Mouse (Mus musculus) frontal cortex, postnatal 14 days (tissue): ENCODE measurements around the gene Rtn4rl1.

ENCODE experiments used
- DNase-seq, 2 experiments: peaks; one replicate each; pipeline ENCODE4 v3.0.0; 2022; ENCODE audit warnings: low spot score in 2 of 2

Rtn4rl1 gene

DNA sequence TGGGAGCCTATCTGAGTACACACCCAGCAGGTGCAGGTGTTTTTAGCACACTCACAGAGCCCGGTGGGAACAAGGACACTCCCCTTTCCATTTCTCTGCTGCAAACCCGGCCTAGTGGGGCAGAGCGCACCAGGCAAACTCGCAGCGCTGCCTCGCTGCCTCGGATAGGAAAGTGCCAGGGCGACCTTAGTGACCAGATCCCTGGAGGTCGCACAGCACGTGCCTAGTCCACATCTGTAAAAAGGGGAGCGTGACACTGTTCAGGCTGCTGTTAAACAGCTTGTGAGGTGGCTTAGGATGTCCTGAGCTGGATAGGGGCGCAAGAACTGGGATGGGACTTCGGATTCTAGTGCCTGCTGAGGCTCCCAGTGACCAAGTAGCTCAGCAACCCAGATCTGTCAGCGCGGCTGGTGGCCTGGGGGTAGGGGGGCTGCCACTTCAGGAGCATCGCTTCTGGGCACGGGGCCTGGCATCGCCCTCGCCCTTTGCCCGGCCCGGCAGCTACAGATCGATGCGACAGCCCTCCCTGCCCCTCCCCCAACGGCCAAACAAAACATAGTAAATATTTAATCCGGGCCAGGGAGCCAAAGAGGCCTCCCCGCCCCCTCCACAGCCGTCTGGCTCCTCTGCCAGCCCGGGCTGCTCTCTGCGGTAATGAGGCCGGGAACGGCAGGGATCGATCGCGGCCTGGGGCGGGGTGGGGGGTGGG, 19.9 kb downstream of the Rtn4rl1 start:
- no peak for DNase-seq

DNA sequence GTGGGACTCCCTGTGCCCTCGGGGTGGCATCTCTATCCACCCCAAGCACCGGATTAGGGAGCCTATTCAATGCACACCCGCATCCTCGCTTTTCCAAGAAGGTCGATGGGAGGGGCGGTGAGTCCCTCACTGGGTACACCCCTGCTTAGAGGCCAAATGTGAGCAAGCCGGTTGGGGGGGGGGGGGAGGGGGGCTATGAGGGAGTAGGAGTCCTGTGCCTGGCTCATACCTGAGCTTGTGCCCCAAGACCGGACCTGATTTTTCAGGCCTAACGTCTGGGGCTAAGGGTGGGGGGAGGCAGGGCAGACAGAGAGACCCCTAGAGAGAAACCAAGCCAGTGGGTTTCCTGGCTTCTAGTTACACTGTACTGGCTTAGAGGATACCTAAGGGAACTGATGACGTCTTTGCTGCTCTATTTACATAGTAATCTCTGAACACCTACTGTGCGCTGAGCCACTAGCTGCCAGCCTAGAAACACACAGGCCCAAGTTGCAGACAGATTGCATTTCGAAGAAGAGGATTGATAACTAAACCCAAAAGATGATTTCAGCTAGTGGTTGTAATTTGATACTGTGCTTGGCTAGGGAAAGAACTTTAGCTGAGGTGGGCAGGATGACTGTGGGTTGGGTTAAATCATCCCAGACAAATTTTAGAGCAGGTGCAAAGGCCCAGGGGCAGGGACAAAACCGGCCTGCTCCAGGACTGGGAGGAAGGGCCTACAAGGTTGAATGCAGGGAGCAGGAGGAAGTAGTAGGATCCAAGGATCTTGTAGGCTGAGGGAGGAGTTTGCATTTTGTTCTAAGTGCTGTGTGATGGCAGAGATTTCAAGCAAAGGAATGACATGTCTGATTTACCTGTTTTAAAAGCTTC, 20.7 kb downstream of the Rtn4rl1 start:
- DNase-seq = no peak

DNA sequence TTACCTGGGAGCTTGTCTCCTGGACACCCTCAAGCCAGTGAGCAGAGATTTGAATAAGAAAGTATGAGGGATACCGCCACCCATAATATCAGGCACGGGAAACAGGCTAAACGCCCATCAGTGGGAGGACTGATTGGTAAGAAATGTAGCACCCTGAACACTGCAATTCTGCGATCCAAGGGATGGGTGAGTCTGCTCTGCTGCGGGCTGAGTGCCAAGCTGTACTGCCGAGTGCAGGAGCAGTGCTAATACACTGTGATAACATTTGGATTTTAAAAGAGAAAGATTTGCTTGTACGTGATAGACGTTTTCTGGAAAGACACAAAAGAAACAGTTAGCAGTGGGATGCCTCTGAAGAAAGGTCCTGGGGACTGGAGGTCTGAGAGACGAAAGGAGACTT, 26.5 kb downstream of the Rtn4rl1 start:
- no peak for DNase-seq

DNA sequence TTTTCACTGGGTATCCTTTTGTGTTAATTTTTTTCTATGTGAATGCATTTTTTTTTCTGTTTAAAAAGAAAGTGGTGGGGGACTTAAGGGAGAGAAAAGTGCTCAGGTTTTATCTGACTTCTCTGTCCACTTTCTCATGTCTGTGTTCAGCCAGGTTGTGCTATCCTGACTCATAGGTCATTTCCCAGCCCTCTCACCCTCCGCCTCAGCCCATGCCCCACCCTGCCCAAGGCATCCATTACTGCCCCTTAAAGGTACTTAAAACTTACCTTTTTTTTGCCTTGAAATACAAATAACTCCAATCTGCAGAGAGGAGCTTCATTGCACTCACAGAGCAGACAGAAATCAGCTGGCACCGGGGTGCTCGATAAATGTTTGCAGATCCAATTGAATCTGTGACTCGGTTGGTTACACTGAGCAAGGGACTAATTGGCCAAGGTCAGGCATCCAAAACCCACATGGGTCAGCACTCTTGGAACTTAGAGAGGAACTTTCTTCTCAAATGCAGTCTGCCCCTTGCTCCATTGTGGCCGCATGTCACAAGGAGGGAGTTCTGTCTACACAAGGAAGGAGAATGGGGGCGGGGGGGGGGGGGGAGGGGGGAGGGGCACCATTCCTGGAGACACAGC, 27.0 kb downstream of the Rtn4rl1 start:
- DNase-seq = no peak

DNA sequence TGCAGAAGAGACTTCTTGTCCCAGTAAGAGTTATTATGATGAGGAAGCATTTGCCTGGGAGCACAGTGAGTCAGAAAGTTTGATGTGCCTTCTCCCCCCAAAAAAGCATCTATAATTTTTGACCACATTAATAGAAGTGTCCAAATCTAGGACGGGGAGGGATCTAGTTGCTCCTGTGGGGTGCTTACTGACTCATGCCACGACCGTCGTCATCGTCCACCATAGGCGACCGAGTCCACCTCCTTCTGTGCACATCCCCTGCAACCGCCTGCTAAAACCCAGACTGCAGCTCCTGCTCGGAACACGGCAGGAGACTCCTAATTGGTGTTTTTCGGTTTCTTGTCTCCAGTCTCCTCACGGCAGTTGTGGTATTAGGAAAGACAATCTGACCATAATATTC, 30.5 kb downstream of the Rtn4rl1 start:
- DNase-seq = no peak

DNA sequence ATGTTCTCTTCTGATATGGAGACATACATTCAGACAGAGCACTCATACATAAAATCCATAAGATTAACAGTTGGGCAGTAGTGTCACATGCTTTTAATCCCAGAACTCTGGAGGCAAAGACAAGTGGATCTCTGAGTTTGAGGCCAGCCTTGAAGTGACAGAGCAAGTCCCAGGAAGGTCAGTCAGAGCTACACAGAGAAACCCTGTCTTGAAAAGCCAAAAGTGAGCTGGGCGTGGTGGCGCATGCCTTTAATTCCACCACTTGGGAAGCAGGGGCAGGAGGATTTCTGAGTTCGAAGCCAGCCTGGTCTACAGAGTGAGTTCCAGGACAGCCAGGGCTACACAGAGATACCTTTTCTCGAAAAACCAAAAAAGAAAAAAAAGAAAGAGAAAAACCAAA, 31.3 kb downstream of the Rtn4rl1 start:
- no peak for DNase-seq

DNA sequence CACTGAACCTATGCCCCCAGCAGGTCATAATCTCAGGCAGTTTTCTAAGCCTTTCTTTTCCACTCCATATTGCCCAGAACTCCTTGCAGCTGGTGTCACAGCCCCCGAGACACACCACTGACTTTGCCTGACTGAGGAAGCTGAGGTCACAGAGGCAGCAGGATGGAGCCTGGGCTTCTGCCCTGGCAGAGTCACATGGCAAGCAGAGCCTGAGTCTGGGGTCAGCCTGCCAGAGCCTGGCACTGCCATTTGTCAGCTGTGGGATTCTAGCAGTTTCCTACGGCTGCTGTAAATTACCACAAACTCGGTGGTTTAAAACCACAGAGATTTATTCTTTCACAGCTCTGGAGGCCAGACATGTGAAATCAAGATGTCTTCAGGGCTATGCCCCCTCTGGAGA, 34.0 kb downstream of the Rtn4rl1 start:
- DNase-seq = no peak

DNA sequence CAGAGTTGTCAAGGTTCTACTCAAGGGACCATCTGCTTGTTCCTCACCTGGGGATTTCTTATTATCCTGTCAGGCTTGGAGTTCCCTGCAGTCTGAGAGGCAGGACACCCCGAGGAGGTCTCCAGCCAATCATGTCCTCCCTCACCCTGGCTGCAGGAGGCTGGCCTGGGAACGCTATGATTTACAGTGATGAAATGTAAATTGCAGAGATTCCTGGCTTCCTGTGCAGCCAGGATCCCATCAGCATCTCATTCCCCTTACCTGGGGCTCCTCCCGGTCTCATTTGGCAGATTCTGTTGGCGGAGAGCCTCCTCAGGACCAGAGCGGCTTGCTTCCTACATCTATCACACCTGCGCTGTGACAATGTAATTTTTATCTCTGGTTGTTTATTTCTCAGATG, 35.7 kb downstream of the Rtn4rl1 start:
- DNase-seq = no peak

DNA sequence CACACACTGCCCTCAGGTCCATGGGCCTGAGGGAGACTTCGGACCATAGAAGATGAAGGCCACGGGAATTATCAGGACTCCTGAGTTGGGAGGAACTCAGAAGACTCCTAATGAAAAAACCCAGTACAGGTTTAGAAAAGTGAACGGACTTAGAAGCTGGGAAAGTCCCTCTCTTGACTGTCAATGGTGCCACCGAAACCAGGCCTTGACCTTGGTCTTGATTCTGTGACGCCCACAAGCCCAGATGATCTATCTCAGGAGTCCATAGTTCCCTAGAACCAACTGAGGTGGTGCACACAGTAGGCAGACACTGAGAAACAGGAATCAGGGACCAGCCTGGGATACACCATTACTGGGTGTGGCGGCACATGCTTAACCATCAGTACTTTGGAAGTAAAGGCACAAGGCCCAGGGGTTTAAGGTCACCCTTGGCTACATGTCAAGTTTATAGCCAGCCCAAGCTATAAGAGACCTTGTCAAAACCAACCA, 36.7 kb downstream of the Rtn4rl1 start:
- DNase-seq = no peak

DNA sequence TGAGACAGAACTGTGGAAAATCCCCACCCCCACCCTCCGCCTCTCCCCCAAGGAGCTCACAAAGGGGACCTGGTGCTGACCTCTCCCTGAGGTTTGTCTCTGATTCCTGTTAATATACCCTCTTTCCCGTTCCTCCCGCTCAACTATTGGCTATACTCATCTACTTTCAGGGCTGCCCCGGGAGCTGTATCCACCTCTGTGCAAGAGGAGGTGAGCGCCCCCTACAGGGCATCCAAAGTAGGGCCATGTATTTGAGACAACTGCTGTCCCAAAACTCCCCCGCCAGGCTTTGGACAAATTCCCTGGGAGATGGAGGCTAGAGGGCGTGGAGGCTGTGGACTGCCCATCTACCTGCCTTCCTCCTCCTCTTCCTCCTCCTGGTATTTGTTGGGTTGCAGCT, 38.2 kb downstream of the Rtn4rl1 start:
- peak in 1 of 2 experiments; percentile 33 for DNase-seq

DNA sequence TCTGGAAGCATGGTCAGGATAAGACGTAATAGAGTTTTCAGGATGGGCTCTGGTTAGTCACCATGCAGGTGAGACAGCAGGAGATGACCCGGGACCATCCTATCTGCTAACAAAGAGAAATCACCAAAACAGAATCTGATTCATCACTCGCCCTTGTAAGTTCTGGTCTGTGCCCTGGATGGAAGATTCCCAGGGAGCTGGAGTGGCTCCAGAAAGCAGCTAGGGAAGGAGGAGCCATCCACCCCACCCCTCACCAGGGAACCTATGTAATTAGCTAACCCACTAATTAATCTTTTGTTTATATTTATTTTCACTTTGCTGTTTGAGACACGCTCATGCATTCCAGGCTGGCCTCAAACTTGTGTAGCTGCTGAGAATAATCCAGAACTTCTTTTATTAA, 38.9 kb downstream of the Rtn4rl1 start:
- no peak for DNase-seq

DNA sequence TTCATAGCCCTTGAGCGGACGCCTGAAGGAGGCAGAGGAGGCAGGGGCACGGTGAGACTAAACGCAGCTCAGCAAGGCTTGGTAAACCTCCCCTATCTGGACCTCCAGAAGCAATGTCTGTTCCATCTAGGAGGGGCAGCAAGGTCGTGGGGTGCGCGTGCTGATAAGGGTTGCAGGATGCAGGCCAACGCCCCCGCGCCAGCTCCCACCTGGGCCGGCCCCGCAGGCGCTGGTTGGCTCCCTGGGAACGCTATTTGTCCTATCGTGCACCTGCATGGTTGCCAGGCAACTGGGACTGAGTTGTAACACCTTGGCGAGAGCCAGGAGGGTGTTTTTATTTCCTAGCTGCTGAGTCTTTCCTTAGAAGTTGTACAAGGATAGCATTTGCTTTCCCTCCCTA, 41.2 kb downstream of the Rtn4rl1 start:
- peak in 1 of 2 experiments; percentile 55 for DNase-seq

DNA sequence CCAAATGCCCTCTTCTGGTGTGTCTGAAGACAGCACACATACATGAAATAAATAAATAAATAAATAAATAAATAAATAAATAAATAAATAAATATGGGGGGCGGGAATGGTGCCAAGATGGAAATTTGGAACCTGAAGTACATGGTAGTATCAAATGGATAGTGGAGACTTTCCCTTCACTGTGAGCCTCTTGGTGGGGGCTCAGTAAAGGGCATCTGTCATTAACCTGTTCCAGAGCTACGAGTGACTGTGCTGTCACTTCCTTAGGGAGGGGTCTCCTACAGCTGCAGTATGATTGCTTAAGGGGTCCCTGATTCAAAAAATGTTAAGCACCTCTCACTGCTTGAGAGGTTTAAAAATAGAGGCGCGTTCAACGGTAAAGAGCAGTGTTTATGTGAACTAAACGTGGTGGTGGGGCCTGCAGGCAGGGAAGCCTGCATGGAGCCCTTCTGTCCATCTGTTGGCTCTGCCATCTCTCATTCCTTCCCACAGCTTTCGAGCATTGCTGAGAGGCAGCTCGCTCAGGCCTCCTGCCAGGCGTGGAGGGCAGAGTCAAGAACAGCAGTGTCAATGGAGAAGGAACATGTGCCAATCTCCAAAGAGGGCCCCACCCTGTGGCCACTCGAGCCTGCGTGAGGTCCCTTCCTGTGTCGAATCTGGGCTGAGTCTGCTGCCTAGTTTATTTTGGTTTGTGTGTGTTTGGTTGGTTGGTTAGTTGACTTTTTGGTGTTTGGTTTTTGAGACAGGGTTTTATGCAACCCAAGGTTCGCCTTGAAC, 46.8 kb downstream of the Rtn4rl1 start:
- DNase-seq = no peak

DNA sequence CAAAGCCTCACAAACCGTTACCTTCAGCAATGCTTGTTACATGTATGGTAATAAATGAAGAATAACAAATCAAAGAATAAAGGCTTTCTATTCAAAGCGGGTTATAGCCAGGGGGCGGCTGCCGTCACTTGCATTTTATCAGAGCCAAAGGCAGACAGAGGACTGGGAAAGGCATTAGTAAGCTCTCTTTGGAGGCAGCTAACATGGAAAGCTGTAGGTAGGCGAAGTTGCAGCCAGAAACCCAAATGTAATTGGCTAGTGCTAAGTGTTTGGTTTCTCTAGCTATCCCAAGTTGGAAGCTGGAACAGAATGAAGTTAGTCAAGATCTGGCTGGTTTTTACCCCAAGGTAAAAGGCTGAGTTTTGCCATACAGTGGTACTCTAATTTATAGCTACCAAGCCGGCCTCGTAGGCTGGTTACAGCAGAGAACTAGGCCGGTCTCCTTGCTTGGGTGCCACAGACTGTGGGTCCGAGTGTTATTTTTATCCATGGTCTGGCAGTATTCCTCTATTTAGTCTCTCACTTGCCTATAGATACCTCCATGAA, 49.2 kb downstream of the Rtn4rl1 start:
- DNase-seq = no peak

DNA sequence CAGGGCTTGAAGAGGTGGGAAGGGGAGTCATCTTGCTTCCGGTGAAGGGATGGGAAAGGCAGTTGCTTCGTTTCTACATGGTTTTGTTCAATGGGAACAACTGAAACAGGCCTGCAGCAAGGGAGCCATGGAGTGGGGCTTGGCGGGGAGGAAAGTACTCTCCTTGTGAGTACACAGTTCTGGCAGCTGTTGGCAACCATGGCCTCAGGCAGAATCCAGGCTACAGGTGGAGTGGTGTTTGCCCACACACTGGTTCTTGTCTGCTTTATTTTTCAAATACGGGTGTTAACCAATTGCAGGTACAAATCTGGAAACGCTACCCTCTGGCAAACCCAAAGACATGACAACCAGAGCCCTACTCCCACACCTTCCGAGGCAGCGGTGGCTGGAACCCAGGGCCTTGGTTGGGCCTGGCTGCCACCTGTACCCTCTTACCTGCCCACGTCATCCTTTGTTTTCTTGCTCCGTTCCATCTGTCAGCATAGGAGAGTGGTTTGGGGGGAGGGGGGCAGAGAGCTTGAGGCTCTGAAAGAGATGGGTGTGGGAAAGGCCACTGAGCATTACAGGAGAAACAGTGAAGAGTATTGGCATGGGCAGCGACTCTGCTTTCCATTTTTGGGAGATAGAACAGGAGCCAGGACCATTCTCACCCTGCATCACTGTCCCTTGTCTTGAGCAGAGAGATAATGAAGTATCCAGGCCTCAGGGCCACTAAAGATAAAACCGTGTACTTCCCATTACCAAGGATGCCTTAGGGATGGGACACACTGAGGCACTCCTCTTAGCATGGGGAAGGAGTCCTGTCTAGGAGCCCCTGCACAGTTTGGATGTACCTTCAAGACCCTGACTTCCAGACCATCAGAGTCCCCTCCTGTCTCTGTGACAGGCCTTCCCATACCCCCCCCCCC, 51.0 kb downstream of the Rtn4rl1 start:
- DNase-seq = no peak

DNA sequence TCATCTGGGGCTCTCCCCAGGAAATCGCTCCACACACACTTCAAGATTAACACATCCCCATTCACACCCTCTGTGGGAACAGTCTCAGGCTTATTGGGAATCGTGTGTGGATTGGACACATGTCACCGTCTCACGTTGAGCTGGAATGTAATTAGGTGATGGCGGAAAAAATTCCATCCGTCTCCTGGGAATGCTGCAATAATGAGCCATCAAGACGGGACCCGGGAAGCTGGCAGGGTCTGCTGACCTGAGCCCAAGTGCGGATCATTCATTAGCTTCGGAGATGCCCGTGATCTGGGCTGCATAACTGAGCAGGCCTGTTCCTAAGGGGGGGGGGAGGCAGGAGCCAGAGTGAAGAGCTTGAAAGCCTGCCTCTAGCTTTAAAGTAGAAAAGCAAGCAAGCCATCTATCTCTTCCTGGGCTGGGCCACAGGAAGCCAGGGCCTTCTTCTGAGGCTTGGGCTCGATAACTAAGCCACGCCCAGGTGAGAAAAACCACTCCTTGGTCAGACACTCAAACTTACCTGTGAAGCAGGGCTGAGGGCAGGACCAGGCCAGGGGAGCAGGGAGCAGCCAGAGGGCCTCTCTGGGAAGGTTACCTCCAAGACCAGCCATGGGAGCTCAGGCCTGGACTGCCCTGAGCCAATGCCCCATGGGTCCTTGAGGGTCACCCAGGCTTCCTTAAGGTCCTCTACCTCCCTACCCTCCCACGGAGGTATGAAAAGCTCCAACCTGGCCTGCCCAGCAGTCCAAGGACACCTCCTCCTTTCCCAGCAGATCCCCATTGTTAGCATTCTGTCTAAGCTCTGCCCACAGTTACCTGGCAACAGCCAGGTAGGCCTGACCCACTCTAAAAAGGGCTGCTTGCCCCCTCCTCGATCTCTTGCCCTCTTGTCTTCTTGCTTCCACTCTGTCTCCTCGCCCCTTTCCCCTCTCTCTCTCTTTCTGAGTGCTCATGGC, 52.1 kb downstream of the Rtn4rl1 start:
- DNase-seq = no peak

DNA sequence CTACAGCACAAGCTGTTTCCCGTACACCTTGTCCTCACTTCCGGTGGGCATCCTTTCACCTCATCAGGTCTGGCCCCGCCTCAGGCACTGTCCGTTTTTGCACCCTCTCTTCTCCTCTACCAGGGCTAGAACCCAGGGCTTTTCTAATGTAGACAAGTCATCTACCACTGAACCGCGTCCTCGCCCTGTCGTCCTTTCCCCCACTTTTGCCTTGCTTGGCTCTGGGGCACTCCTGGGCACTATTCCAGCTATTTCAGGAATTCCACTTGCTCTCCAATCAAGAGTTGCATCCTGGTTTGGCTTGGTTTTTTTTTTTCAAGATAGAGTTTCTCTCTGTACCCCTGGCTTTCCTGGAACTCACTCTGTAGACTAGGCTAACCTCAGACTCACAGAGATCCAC, 53.0 kb downstream of the Rtn4rl1 start:
- DNase-seq = no peak

DNA sequence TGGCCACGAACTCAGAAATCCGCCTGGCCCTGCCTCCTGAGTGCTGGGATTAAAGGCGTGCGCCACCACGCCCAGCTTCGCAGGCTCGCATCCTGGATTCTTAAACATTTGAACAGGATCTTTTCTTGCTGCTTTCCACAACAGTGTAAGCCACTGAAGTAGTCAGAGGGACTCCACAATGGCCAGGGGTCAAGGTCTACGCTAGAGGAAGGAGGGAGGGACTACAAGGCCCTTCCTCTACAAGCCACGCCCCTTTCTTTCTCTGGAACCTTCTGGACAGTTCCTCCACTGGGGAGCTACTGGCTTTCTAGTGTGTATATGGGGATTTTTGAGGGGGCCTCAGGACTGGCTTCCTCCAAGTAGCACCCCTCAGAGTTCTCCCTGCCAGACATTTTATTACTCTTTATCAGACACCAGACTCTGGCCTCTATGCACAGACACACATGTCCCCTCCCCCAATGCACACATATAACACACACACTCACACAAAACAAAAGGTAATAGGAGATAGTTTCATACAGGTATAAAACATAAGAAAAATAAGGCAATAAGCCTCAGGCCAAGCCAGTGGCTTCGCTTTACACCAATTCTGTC, 53.7 kb downstream of the Rtn4rl1 start:
- no peak for DNase-seq

DNA sequence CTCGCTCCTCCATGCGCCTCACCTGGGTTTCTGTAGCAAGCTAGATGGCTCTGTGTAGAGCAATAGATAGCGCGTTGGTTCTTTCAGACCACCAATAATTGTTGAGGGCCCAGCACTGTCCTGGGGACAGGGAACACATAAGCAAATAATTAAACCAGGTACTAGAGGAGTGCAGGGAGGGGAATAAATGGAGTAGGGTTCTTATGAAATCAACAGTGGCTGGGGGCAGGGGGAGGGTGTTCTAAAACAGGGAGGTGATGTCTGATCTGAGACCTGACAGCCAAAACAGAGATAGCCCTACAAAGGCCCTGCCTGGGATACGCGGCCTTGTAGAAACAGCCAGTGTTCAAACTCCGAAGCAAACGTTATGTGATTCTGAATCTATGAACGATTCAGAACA, 56.0 kb downstream of the Rtn4rl1 start:
- no peak for DNase-seq
